Mouse (Mus musculus) midbrain, embryonic 15.5 days (tissue): ENCODE results near the gene Zbtb38. TPM values are rescaled to one million over a fixed set of nuclear protein-coding genes. Genes with fewer than 3 reads are reported as not detected.

Experiments
- ATAC-seq: fragments of 200-750 bp; cut with Nextera tagmentation; replicated peaks from 2 replicates; pipeline ENCODE4 v1.8.0; 2017; ENCODE audit warnings: moderate TSS enrichment
- H3K27ac ChIP-seq: fragments of 300-500 bp; sonication (generic); 2 replicates; pipeline ENCODE4 v1.5.1; 2015; ENCODE audit warnings: mild to moderate bottlenecking, inconsistent platforms
- H3K27me3 ChIP-seq: fragments of 300-500 bp; sonication (generic); replicated peaks from 2 replicates; pipeline ENCODE4 v1.6.1; 2015; ENCODE audit warnings: inconsistent platforms
- H3K36me3 ChIP-seq: fragments of 300-500 bp; sonication (generic); replicated peaks from 2 replicates; pipeline ENCODE4 v1.6.1; 2015; ENCODE audit warnings: inconsistent platforms
- H3K4me1 ChIP-seq: fragments of 300-500 bp; sonication (generic); 2 replicates; pipeline ENCODE4 v1.6.1; 2015; ENCODE audit warnings: inconsistent platforms
- H3K4me2 ChIP-seq: fragments of 300-500 bp; sonication (generic); 2 replicates; pipeline ENCODE4 v1.6.1; 2015; ENCODE audit warnings: inconsistent platforms, mild to moderate bottlenecking, moderate library complexity
- H3K4me3 ChIP-seq: fragments of 300-500 bp; sonication (generic); 2 replicates; pipeline ENCODE4 v1.5.1; 2015; ENCODE audit warnings: mild to moderate bottlenecking, inconsistent platforms
- H3K9ac ChIP-seq: fragments of 300-500 bp; sonication (generic); 2 replicates; pipeline ENCODE4 v1.6.1; 2015; ENCODE audit warnings: mild to moderate bottlenecking, inconsistent platforms
- H3K9me3 ChIP-seq: fragments of 300-500 bp; sonication (generic); 2 replicates; pipeline ENCODE4 v1.6.1; 2016; ENCODE audit warnings: inconsistent platforms
- WGBS: fragments of 180-500 bp; shearing (Covaris S2); methylation state at CpG from one replicate; pipeline ENCODE4 v1.1.7; 2015; ENCODE audit warnings: mixed read lengths; 5-methylcytosine and 5-hydroxymethylcytosine counted together
- polyA plus RNA-seq: library from polyadenylated mRNA; unstranded; fragments of >200 nt; fragmentation: Nextera tagmentation; extraction: Ambion mirVana; gene quantifications from 2 replicates; pipeline ENCODE4 v1.2.1, GENCODE M21; 2015

Gene Zbtb38
- polyA plus RNA-seq, 1 experiment from 2014 or later, result 59.2 TPM

DNA sequence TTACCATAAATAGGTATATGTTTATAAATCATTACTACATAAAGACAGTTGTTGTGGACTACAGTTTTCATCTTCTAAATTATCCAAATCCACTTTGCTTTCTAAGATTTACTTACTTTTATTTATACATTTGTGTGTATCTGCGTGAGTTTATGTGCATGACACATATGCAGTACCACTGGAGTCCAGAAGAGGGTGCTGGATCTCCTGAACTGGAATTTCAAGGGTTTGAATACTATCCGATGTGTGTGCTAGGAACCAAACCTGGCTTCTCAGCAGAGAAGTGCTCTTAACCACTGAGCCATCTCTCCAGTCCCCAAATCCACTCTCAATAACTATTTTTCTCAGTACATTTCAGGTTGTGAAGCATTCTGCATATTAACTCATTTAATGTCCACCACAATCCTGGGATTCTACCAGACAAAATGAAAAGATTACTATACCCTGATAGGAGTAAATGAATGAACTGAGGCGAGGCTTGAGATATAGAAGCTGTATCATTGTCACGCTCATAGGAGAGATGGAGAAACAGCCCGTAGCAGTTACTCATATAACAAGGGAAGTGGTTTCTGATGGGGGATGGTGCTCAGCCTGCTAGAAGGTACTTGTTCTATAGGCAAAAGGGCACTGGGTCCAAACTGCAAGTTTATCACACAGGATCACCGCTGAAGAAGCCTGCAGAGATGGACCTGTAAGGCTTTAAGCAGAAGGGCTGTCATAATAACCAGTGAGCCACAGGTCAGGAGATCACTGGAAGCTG lies 53.2 kb downstream of the Zbtb38 start:
- no peaks in the 10 kb centered on the region for H3K27me3 ChIP-seq
- WGBS, result 97% methylated on average over 6 of the region's 6 CpGs

DNA sequence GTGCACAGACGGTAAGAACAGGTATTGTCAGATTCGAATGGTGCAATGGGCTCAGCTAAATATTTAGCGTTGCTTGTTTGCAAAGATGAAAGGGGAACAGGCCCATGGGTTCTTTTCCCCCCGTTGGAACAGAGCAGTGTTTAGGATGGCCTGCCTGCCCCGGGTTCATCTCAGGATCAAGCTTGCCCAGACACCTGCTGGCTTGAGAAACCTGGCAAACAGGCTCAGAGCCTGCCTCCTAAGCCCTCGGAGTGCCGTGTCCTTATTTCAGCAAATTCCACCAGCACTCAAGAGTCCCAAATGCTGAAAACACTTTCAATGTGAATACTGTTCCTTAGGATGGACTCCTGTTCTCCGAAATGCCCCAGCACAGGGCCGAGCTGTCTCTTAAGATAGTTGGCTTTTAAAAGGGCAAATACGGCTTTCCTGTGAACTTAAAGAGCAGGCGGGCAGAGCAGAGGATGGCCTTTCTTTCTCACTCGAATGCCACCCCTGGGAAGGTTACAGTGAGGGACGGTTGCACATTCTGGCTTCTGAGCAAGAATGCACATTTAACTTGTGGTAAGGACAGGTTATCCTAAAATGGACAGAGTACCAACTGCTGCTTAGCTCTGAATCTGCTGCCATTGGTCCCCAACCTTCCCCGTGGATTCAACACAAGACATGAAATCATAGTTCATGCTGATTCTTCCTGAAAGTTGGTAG lies 55.7 kb downstream of the Zbtb38 start:
- Histone ChIP-seq H3K4me2 (no peak overlapping the region), H3K27ac (no peak overlapping the region), H3K4me1 (no peaks in the 10 kb centered on the region), H3K36me3 (peaks cover 6% of the 10 kb centered on the region), H3K4me3 (no peak overlapping the region), H3K27me3 (no peaks in the 10 kb centered on the region), H3K9me3 (no peaks in the 10 kb centered on the region), H3K9ac (no peak overlapping the region)
- 87% methylated on average over 14 of the region's 14 CpGs for WGBS
- ATAC-seq, result no peak

More for the DNA sequence above, 53.2 kb downstream of the Zbtb38 start:
- H3K9ac ChIP-seq, result no peak overlapping the region
- peaks cover 6% of the 10 kb centered on the region for H3K36me3 ChIP-seq
- no peaks in the 10 kb centered on the region for H3K4me1 ChIP-seq
- H3K9me3 ChIP-seq, result no peaks in the 10 kb centered on the region
- ATAC-seq, result no peak
- no peak overlapping the region for H3K4me3 ChIP-seq
- no peak overlapping the region for H3K4me2 ChIP-seq
- no peak overlapping the region for H3K27ac ChIP-seq

DNA sequence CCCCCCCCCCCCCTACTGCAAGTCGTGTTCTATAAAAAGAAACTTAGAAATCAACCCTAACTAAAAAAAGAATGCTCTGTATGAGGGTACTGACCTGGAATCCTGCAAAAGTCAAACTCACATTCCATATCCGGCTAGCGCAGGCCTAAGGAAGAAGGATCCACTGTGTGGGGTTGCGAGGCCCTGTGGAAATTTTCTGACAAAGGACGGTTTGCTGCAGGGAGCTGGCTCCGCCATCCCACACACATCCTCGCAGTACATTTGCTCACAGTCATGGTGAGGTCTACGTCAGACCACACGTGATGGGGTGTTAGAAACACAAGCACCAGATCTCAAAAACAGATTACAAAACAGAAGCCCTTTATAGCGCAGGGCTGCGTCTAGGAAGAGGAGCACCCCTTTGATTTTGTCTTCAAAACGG lies 56.5 kb downstream of the Zbtb38 start:
- peaks cover 6% of the 10 kb centered on the region for H3K36me3 ChIP-seq
- ATAC-seq, result no peak
- no peak overlapping the region for H3K4me2 ChIP-seq
- no peak overlapping the region for H3K9ac ChIP-seq
- no peak overlapping the region for H3K27ac ChIP-seq
- H3K27me3 ChIP-seq, result no peaks in the 10 kb centered on the region
- H3K9me3 ChIP-seq, result no peaks in the 10 kb centered on the region
- H3K4me3 ChIP-seq, result no peak overlapping the region
- 82% methylated on average over 12 of the region's 12 CpGs for WGBS
- no peaks in the 10 kb centered on the region for H3K4me1 ChIP-seq

DNA sequence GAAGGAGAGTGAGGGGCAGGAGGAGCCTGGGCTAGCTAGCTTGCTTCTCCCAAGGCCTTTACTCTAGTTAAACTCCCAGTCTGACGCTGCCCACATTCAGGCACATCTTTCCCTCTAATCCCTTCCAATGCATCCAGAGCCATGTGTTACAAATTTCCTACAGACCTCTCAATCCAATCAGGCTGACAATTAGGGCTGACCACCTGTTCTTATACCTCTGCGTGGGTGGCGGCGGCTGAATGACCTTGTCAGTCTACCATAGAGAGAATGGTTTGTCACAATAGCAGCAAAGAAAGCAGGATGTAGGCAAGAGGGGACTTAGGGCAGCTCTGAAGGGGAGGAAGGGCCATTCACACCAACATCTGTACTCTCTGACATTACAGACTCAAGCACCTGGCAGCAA lies 62.2 kb downstream of the Zbtb38 start:
- Histone ChIP-seq H3K9me3 (no peaks in the 10 kb centered on the region), H3K27me3 (no peaks in the 10 kb centered on the region), H3K4me3 (no peak overlapping the region), H3K4me1 (no peaks in the 10 kb centered on the region), H3K9ac (no peak overlapping the region), H3K4me2 (no peak overlapping the region), H3K27ac (no peak overlapping the region), H3K36me3 (peaks cover 19% of the 10 kb centered on the region)
- ATAC-seq, result no peak
- 69% methylated on average over 4 of the region's 4 CpGs for WGBS

DNA sequence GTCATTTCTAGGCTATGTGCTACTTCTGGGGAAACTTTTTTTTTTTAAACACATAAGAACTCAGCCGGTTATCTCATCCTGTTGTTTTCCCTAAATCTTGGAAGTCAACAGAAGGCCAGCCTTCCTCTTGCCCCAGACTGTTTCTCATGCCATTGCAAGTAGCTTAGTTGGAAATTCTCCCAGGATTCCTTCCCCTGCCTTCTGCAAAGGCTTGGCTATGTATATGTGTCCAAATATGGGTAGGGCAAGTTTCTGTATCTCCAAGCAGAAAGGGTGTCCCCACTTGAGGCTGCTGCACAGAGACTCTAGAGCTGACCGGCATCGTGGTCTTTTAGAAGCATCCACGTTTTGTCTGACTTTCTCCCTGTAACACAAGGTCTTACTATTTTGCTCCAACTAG lies 63.6 kb downstream of the Zbtb38 start:
- no peak for ATAC-seq
- H3K4me1 ChIP-seq, result no peaks in the 10 kb centered on the region
- 88% methylated on average over 4 of the region's 4 CpGs for WGBS

DNA sequence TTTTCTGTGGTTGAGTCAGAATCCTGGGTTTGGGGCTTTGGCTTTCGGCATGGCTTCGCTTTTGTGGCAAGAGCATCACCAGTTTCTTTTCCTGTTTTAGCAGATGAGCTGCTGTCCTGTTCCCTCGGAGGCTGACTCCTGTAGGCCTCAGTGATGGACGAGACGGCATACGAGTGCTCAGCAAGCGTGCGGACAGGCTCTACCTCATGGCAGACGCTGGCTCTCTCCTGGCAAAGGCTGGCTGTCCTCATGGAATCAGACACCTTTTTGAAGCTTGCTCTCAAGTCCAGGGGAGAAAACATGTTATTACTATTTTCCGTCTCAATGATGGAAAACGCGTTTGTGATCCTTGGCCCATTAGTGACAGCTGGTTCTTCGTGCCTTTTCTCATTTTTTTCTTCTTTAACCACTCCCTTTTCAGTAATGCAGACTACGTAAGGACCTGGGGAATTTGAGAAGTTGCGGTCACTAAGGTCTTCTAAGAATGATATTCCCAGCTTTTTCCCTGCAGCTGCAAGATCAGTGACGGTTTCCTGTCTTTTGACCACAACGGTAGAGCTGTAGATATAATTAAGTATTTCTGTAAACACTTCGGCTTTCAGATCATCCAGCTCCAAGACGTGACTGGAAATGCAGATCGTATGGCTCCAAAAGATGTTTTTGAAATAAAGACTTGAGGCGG lies 64.3 kb downstream of the Zbtb38 start:
- Histone ChIP-seq H3K4me3 (no peak overlapping the region), H3K27me3 (no peaks in the 10 kb centered on the region), H3K9ac (no peak overlapping the region), H3K36me3 (peaks cover 19% of the 10 kb centered on the region), H3K27ac (no peak overlapping the region), H3K4me1 (no peaks in the 10 kb centered on the region), H3K4me2 (no peak overlapping the region), H3K9me3 (no peaks in the 10 kb centered on the region)
- no peak for ATAC-seq
- 92% methylated on average over 21 of the region's 21 CpGs for WGBS

More for the DNA sequence above, 63.6 kb downstream of the Zbtb38 start:
- Histone ChIP-seq H3K27me3 (no peaks in the 10 kb centered on the region), H3K4me3 (no peak overlapping the region), H3K9ac (no peak overlapping the region), H3K36me3 (peaks cover 19% of the 10 kb centered on the region), H3K4me2 (no peak overlapping the region), H3K9me3 (no peaks in the 10 kb centered on the region), H3K27ac (no peak overlapping the region)

DNA sequence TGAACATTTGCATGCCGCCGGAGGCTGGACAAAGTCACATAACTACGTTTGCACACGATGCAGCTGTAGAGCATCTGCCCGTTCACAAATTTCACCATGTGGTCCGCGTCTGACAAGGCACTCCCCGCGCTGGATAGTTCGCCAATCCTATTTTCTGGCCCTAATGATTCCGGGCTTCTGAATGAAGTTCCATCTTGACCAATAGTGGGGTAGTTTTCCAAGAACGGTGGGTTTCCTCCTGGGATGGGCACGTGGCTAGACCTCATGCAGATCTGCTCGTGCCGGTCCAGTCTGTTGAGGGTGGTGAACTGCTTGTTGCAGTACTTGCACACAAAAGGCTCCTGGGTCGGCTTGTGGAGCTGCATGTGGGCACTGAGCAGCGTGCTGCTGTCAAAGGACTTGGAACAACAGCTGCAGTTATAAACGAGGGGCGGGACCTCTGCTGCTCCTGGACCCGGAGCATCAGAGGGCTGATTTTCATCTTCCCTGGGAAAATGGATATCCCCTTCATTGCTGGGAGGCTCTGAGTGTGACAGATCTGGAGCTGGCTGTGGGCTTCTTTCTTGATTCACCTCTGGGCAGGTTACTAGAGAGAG lies 64.9 kb downstream of the Zbtb38 start:
- ATAC-seq, result no peak
- no peak overlapping the region for H3K27ac ChIP-seq
- no peak overlapping the region for H3K9ac ChIP-seq
- no peaks in the 10 kb centered on the region for H3K9me3 ChIP-seq
- 84% methylated on average over 20 of the region's 20 CpGs for WGBS
- peaks cover 19% of the 10 kb centered on the region for H3K36me3 ChIP-seq
- no peaks in the 10 kb centered on the region for H3K4me1 ChIP-seq
- no peak overlapping the region for H3K4me2 ChIP-seq
- H3K4me3 ChIP-seq, result no peak overlapping the region
- no peaks in the 10 kb centered on the region for H3K27me3 ChIP-seq

DNA sequence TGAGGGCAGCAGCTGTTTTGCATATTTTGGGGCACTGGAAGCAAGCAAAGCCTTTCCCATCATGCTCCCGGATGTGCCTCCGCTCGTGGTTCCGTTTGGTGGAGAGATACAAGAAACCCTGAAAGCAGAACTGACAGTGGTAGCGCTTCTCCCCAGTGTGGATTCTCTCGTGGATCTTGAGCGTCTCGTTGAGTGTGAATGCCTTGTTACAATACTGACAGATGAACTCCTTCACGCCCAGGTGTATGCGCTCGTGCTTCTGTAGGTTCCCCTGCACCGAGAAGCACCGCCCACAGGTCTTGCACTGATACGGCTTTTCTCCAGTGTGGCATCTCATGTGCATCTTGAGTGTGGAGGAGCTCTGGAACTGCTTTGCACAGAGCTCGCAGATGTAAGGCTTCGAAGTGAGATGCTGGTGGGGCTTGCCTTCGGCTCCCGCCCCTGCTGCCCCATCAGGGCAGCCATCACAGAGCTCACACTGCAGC lies 67.0 kb downstream of the Zbtb38 start:
- peaks cover 19% of the 10 kb centered on the region for H3K36me3 ChIP-seq
- no peak for ATAC-seq
- H3K4me2 ChIP-seq, result no peak overlapping the region
- no peaks in the 10 kb centered on the region for H3K27me3 ChIP-seq
- H3K27ac ChIP-seq, result no peak overlapping the region
- no peak overlapping the region for H3K4me3 ChIP-seq
- no peaks in the 10 kb centered on the region for H3K9me3 ChIP-seq
- WGBS, result 88% methylated on average over 18 of the region's 18 CpGs
- H3K4me1 ChIP-seq, result no peaks in the 10 kb centered on the region
- H3K9ac ChIP-seq, result no peak overlapping the region

DNA sequence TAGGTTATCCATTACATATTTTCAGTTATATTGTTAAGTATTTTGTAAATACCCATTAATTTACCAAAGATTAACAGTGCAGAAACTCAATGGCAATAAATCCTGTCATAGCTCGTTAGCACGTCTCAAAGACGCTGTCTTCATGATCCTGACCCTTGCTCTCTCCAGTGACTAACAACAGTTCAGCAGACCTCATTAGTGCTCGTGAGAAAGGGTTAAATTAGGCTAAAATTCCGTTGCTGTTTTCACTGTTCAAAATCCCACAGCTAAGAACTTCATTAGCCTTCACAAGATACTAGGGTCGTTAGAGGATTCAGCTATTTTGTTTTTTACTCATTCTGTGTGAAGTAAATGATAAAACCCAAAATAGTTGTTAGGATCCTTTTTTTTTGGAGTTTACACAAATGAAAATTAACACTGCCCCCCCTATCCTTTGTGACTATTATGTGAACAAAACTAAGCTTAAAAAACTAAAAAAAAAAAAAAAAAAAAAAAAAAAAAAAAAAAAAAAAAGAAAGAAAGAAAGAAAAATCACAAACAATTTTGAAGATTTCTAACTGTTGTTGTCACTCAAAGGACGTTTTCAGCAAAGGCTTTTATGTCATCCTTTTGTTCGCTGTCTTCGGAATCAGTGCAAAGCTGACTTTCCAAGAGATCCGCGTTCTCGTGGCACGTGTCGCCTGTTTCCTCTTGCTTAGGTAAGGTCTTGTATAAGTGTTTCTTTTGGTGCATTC lies 67.6 kb downstream of the Zbtb38 start:
- H3K27ac ChIP-seq, result no peak overlapping the region
- no peak for ATAC-seq
- peaks cover 19% of the 10 kb centered on the region for H3K36me3 ChIP-seq
- 72% methylated on average over 14 of the region's 14 CpGs for WGBS
- no peaks in the 10 kb centered on the region for H3K27me3 ChIP-seq
- H3K4me3 ChIP-seq, result no peak overlapping the region
- H3K4me1 ChIP-seq, result no peaks in the 10 kb centered on the region
- no peak overlapping the region for H3K9ac ChIP-seq
- no peak overlapping the region for H3K4me2 ChIP-seq
- no peaks in the 10 kb centered on the region for H3K9me3 ChIP-seq

DNA sequence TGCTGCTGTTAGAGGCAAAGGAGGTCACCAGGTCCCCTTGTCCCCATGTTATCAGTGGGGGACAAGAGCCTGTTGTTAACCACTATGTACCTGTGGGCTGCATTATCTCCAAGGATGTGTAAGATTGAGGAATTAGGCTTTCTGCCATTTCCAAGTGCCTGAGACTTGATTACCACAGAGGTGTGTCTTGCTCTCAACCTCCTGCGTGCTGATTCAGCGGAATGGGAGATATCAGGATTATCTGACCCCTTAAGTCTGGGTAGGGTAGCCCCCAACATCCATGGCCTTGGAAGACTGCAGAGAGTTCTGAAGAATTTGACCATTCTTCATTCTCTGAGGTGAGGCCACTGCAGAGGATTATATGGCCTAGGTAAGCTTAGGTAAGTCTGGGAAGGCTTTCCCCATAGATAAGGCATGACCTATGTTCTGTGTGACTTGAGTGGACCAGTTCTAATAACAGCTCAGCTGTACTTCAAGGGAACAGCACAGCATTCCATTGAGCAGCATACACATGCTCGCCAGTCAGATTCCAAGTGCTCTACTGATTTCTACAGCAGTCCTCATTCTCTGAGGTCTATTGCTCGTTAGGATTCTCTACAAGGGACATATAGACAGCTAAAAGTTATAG lies 68.4 kb downstream of the Zbtb38 start:
- 85% methylated on average over 4 of the region's 4 CpGs for WGBS
- ATAC-seq, result no peak
- Histone ChIP-seq H3K36me3 (peaks cover 19% of the 10 kb centered on the region), H3K4me3 (no peak overlapping the region), H3K9ac (no peak overlapping the region), H3K27ac (no peak overlapping the region), H3K9me3 (no peaks in the 10 kb centered on the region), H3K27me3 (no peaks in the 10 kb centered on the region), H3K4me2 (no peak overlapping the region), H3K4me1 (no peaks in the 10 kb centered on the region)

DNA sequence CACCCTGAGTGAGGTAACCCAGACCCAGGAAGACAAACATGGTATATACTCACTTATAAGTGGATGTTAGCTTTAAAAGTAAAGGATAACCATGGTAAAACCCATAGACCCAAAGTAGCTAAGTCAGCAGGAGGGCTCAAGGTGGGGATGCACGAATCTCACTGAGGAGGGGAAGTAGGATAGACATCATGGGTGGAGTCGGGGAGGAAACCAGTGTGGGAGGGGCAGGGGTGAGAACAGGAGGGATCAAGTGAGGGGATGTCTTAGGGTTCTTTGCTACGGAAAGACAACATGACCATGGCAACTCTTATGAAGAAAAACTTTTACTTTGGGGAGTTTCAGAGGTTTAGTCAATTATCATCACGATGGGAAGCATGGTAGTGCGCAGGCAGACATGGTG lies 74.0 kb downstream of the Zbtb38 start:
- H3K4me2 ChIP-seq, result no peak overlapping the region
- H3K9ac ChIP-seq, result no peak overlapping the region
- no peaks in the 10 kb centered on the region for H3K4me1 ChIP-seq
- no peak for ATAC-seq
- H3K27me3 ChIP-seq, result no peaks in the 10 kb centered on the region
- WGBS, result 86% methylated on average over 5 of the region's 5 CpGs
- H3K36me3 ChIP-seq, result no peaks in the 10 kb centered on the region
- no peak overlapping the region for H3K27ac ChIP-seq
- no peak overlapping the region for H3K4me3 ChIP-seq
- H3K9me3 ChIP-seq, result no peaks in the 10 kb centered on the region
